ENCODE assay signal across 24 mouse cellular contexts in genomic region chr3:38231506-38231905, GRCm38 (mm10).
DNase-seq lines count a peak whose midpoint lies in the region; ATAC-seq lines count a peak whose summit lies in the region.
"Had no signal": no experiment of that assay in that cellular context is flagged by ENCODE, and none has a peak within 500 bp of the region (broad histone marks: within the 10 kb centered on the region; RNA-seq: fewer than 3 reads in every experiment).

No protein-coding gene starts in this region.

- H3K9me3 ChIP-seq in forebrain, embryonic 10.5 days, result no peaks in the 10 kb centered on the region
- no peaks in the 10 kb centered on the region for H3K9me3 ChIP-seq in forebrain, embryonic 16.5 days (ENCODE audit: control insufficient read depth, low read length)
- H3K9me3 ChIP-seq in heart, embryonic 16.5 days (replicated peaks; ENCODE audit: control insufficient read depth, low read length), result no peaks in the 10 kb centered on the region
- no peaks in the 10 kb centered on the region for H3K9me3 ChIP-seq in heart, embryonic 12.5 days (replicated peaks)
- H3K9me3 ChIP-seq in midbrain, embryonic 12.5 days, result no peaks in the 10 kb centered on the region
- no peaks in the 10 kb centered on the region for H3K9me3 ChIP-seq in midbrain, embryonic 16.5 days (replicated peaks; ENCODE audit: control insufficient read depth, low read length, poor library complexity, severe bottlenecking)
- H3K9me3 ChIP-seq in stomach, embryonic 16.5 days (replicated peaks; ENCODE audit: control insufficient read depth, low read length), result no peaks in the 10 kb centered on the region
- H3K9me3 ChIP-seq: embryonic facial prominence, embryonic 12.5 days; forebrain, embryonic 15.5 days; hindbrain, embryonic 15.5 days; intestine, embryonic 15.5 days; liver, embryonic 13.5 days; neural tube, embryonic 12.5 days had no signal

- H3K36me3 ChIP-seq in forebrain, embryonic 10.5 days (replicated peaks), result no peaks in the 10 kb centered on the region
- no peaks in the 10 kb centered on the region for H3K36me3 ChIP-seq in forebrain, embryonic 16.5 days (ENCODE audit: control insufficient read depth, insufficient read depth)
- H3K36me3 ChIP-seq in heart, embryonic 16.5 days (ENCODE audit: control insufficient read depth, insufficient read depth), result no peaks in the 10 kb centered on the region
- no peaks in the 10 kb centered on the region for H3K36me3 ChIP-seq in heart, embryonic 12.5 days
- H3K36me3 ChIP-seq in midbrain, embryonic 12.5 days, result no peaks in the 10 kb centered on the region
- H3K36me3 ChIP-seq in midbrain, embryonic 16.5 days (ENCODE audit: control insufficient read depth, insufficient read depth, low read length), result no peaks in the 10 kb centered on the region
- H3K36me3 ChIP-seq in stomach, embryonic 16.5 days (ENCODE audit: control insufficient read depth, insufficient read depth, low read length), result no peaks in the 10 kb centered on the region
- H3K36me3 ChIP-seq: embryonic facial prominence, embryonic 12.5 days; forebrain, embryonic 15.5 days; hindbrain, embryonic 15.5 days; intestine, embryonic 15.5 days; liver, embryonic 13.5 days; neural tube, embryonic 12.5 days had no signal

- H3K4me2 ChIP-seq in forebrain, embryonic 16.5 days (ENCODE audit: low read length), result no peak overlapping the region
- no peak overlapping the region for H3K4me2 ChIP-seq in heart, embryonic 16.5 days (ENCODE audit: low read depth, low read length)
- no peak overlapping the region for H3K4me2 ChIP-seq in heart, embryonic 12.5 days
- H3K4me2 ChIP-seq in midbrain, embryonic 12.5 days (replicated peaks), result no peak overlapping the region
- no peak overlapping the region for H3K4me2 ChIP-seq in midbrain, embryonic 16.5 days (ENCODE audit: low read length)
- H3K4me2 ChIP-seq in stomach, embryonic 16.5 days (ENCODE audit: low read depth, low read length), result no peak overlapping the region
- H3K4me2 ChIP-seq: embryonic facial prominence, embryonic 12.5 days; liver, embryonic 13.5 days; lung, embryonic 14.5 days had no signal

- no peak for DNase-seq in forebrain, embryonic 10.5 days (ENCODE audit: extremely low spot score, low spot score)
- DNase-seq in kidney, adult 8-10 months, result no peak
- DNase-seq: adrenal gland, postnatal 10 days; cerebellum, adult 18-20 months; gastrocnemius, postnatal 10 days; kidney, adult 9 months; kidney, postnatal 14 days; liver, embryonic 13.5 days; retina, postnatal 1 day; right cerebral cortex, postnatal 25 days; spleen, adult 18-20 months had no signal

- peak overlapping the region; percentile 56 for H3K27ac ChIP-seq in forebrain, embryonic 10.5 days
- no peak overlapping the region for H3K27ac ChIP-seq in forebrain, embryonic 16.5 days (ENCODE audit: low read length)
- H3K27ac ChIP-seq in heart, embryonic 16.5 days (ENCODE audit: low read length), result peak overlapping the region; percentile 88
- H3K27ac ChIP-seq in heart, embryonic 12.5 days (ENCODE audit: poor library complexity, severe bottlenecking), result no peak overlapping the region
- H3K27ac ChIP-seq in midbrain, embryonic 12.5 days (replicated peaks), result peak overlapping the region; percentile 68
- no peak overlapping the region for H3K27ac ChIP-seq in midbrain, embryonic 16.5 days (ENCODE audit: low read length)
- peak overlapping the region; percentile 68; the same call in 1 of the 2 replicates for H3K27ac ChIP-seq in stomach, embryonic 16.5 days (ENCODE audit: low read length)
- H3K27ac ChIP-seq: forebrain, embryonic 15.5 days; hindbrain, embryonic 15.5 days; intestine, embryonic 15.5 days; liver, embryonic 13.5 days; neural tube, embryonic 12.5 days had no signal

- no peak for ATAC-seq in forebrain, embryonic 16.5 days
- ATAC-seq in heart, embryonic 16.5 days (replicated peaks; ENCODE audit: extremely low read depth, insufficient read depth, low FRiP score), result no peak
- no peak for ATAC-seq in heart, embryonic 12.5 days (ENCODE audit: insufficient number of reproducible peaks, low FRiP score)
- ATAC-seq in midbrain, embryonic 12.5 days (ENCODE audit: low FRiP score, low read depth), result no peak
- no peak for ATAC-seq in midbrain, embryonic 16.5 days
- ATAC-seq in stomach, embryonic 16.5 days (ENCODE audit: insufficient read depth, low FRiP score), result no peak
- ATAC-seq: intestine, embryonic 15.5 days had no signal

- WGBS in forebrain, embryonic 10.5 days, result 82% methylated on average over 3 of the region's 3 CpGs
- WGBS in forebrain, embryonic 16.5 days, result 72% methylated on average over 3 of the region's 3 CpGs
- 81% methylated on average over 3 of the region's 3 CpGs for WGBS in heart, embryonic 16.5 days
- WGBS in heart, embryonic 12.5 days, result 76% methylated on average over 3 of the region's 3 CpGs
- WGBS in midbrain, embryonic 12.5 days, result 79% methylated on average over 3 of the region's 3 CpGs
- 75% methylated on average over 3 of the region's 3 CpGs for WGBS in midbrain, embryonic 16.5 days
- whole genome bisulfite sequencing in stomach, embryonic 16.5 days, result 78% methylated on average over 3 of the region's 3 CpGs

- no peak overlapping the region for H3K4me3 ChIP-seq in forebrain, embryonic 10.5 days
- H3K4me3 ChIP-seq in forebrain, embryonic 16.5 days (replicated peaks; ENCODE audit: low read length), result no peak overlapping the region
- H3K4me3 ChIP-seq in heart, embryonic 16.5 days (ENCODE audit: low read length), result no peak overlapping the region
- H3K4me3 ChIP-seq in heart, embryonic 12.5 days, result no peak overlapping the region
- no peak overlapping the region for H3K4me3 ChIP-seq in midbrain, embryonic 12.5 days
- H3K4me3 ChIP-seq in midbrain, embryonic 16.5 days (ENCODE audit: low read depth, low read length), result no peak overlapping the region
- H3K4me3 ChIP-seq in stomach, embryonic 16.5 days (replicated peaks; ENCODE audit: low read length), result no peak overlapping the region
- H3K4me3 ChIP-seq: embryonic facial prominence, embryonic 12.5 days; erythroblast, embryonic 14.5 days; forebrain, embryonic 15.5 days; hindbrain, embryonic 15.5 days; intestine, embryonic 15.5 days; liver, embryonic 13.5 days; neural tube, embryonic 12.5 days had no signal

- no peak overlapping the region for H3K9ac ChIP-seq in forebrain, embryonic 16.5 days (replicated peaks; ENCODE audit: low read depth, low read length)
- H3K9ac ChIP-seq in heart, embryonic 16.5 days (ENCODE audit: low read length), result no peak overlapping the region
- H3K9ac ChIP-seq in heart, embryonic 12.5 days, result no peak overlapping the region
- no peak overlapping the region for H3K9ac ChIP-seq in midbrain, embryonic 12.5 days (replicated peaks)
- no peak overlapping the region for H3K9ac ChIP-seq in midbrain, embryonic 16.5 days (ENCODE audit: low read depth, low read length)
- no peak overlapping the region for H3K9ac ChIP-seq in stomach, embryonic 16.5 days (ENCODE audit: low read length)
- H3K9ac ChIP-seq: embryonic facial prominence, embryonic 12.5 days; forebrain, embryonic 15.5 days; hindbrain, embryonic 15.5 days; intestine, embryonic 15.5 days; liver, embryonic 13.5 days; lung, embryonic 14.5 days; neural tube, embryonic 12.5 days had no signal

- no peaks in the 10 kb centered on the region for H3K27me3 ChIP-seq in forebrain, embryonic 10.5 days (ENCODE audit: poor library complexity, severe bottlenecking)
- H3K27me3 ChIP-seq in forebrain, embryonic 16.5 days (replicated peaks; ENCODE audit: control insufficient read depth, insufficient read depth, low read length), result no peaks in the 10 kb centered on the region
- no peaks in the 10 kb centered on the region for H3K27me3 ChIP-seq in heart, embryonic 16.5 days (ENCODE audit: control insufficient read depth, insufficient read depth, low read length)
- H3K27me3 ChIP-seq in heart, embryonic 12.5 days (replicated peaks), result no peaks in the 10 kb centered on the region
- no peaks in the 10 kb centered on the region for H3K27me3 ChIP-seq in midbrain, embryonic 12.5 days
- no peaks in the 10 kb centered on the region for H3K27me3 ChIP-seq in midbrain, embryonic 16.5 days (ENCODE audit: control insufficient read depth, insufficient read depth, low read depth, low read length)
- H3K27me3 ChIP-seq in stomach, embryonic 16.5 days (ENCODE audit: control insufficient read depth, insufficient read depth, low read length), result no peaks in the 10 kb centered on the region
- H3K27me3 ChIP-seq: embryonic facial prominence, embryonic 12.5 days; forebrain, embryonic 15.5 days; hindbrain, embryonic 15.5 days; intestine, embryonic 15.5 days; liver, embryonic 13.5 days; neural tube, embryonic 12.5 days had no signal

- H3K4me1 ChIP-seq in forebrain, embryonic 10.5 days, result peaks cover 37% of the 10 kb centered on the region
- peaks cover 23% of the 10 kb centered on the region for H3K4me1 ChIP-seq in forebrain, embryonic 16.5 days (replicated peaks; ENCODE audit: control insufficient read depth, insufficient read depth, low read length)
- peaks cover 20% of the 10 kb centered on the region for H3K4me1 ChIP-seq in heart, embryonic 16.5 days (ENCODE audit: control insufficient read depth, insufficient read depth, low read length)
- peaks cover 24% of the 10 kb centered on the region for H3K4me1 ChIP-seq in heart, embryonic 12.5 days (replicated peaks)
- H3K4me1 ChIP-seq in midbrain, embryonic 12.5 days, result peaks cover 37% of the 10 kb centered on the region
- H3K4me1 ChIP-seq in midbrain, embryonic 16.5 days (ENCODE audit: control insufficient read depth, insufficient read depth, low read length), result peaks cover 10% of the 10 kb centered on the region
- H3K4me1 ChIP-seq in stomach, embryonic 16.5 days (ENCODE audit: control insufficient read depth, insufficient read depth, low read length), result peaks cover 18% of the 10 kb centered on the region
- H3K4me1 ChIP-seq: liver, embryonic 13.5 days had no signal

Comparison
In these comparisons a context has a peak if more than half of its experiments do, and no peak if none do; other contexts are left out.
1. H3K27ac ChIP-seq: peak in forebrain, embryonic 10.5 days (single experiment), heart, embryonic 16.5 days (single experiment), midbrain, embryonic 12.5 days (single experiment) and stomach, embryonic 16.5 days (single experiment); none in forebrain, embryonic 16.5 days (single experiment), heart, embryonic 12.5 days (single experiment) and midbrain, embryonic 16.5 days (single experiment).